Mouse (Mus musculus): ENCODE results near the gene Tbc1d22a.

GRCm38 (mm10) chr15:86375860-86376394, 161.7 kb downstream of the Tbc1d22a start:
- TF ChIP-seq CTCF (IDR thresholded peaks at IDR 0.05; ENCODE audit: low read depth) (no peak), EP300 (IDR thresholded peaks at IDR 0.05; ENCODE audit: low read depth) (no peak)

Measured in heart, postnatal 0 days (tissue).